Mouse (Mus musculus): ENCODE results near the gene Lrrc49. TPM values are rescaled to one million over a fixed set of nuclear protein-coding genes. Genes with fewer than 3 reads are reported as not detected.

Lrrc49 gene
- 8.9 and 10.4 TPM in 2 replicates for polyA plus RNA-seq (2014; fragmentation: Nextera tagmentation; extraction: Ambion mirVana)

- ATAC-seq (ENCODE audit: insufficient number of reproducible peaks, insufficient read depth, low FRiP score, low read depth) = peak; percentile 89
- peak within 1 kb of the TSS; percentile 57 to 83 for H3K4me3 ChIP-seq (ENCODE audit: control insufficient read depth in 1 of 2, insufficient read depth in 1 of 2, low read depth in 1 of 2, low read length in 2 of 2)
Observed at GRCm38 (mm10) chr9:60687891-60688324, at the start of gene Lrrc49. Gene Lrrc49, minus strand, starts transcription at chr9:60688158.

GRCm38 (mm10) chr9:60734321-60734720 lies 46.4 kb upstream of the Lrrc49 start:
- Histone ChIP-seq H3K4me3 (ENCODE audit: control insufficient read depth in 1 of 2, insufficient read depth in 1 of 2, low read depth in 1 of 2, low read length in 2 of 2) (no peak overlapping the region), H3K4me1 (ENCODE audit: control insufficient read depth in 2 of 2, insufficient read depth in 2 of 2, low read length in 2 of 2) (no peaks in the 10 kb centered on the region), H3K4me2 (ENCODE audit: low read length) (no peak overlapping the region), H3K36me3 (ENCODE audit: control insufficient read depth, insufficient read depth, low read length) (no peaks in the 10 kb centered on the region), H3K27ac (replicated peaks in 1 of 2; ENCODE audit: control insufficient read depth in 1 of 2, insufficient read depth in 1 of 2, low read depth in 2 of 2, low read length in 2 of 2) (no peak overlapping the region), H3K9me3 (ENCODE audit: control insufficient read depth, low read length) (no peaks in the 10 kb centered on the region; the same call in 1 of the 2 replicates), H3K9ac (ENCODE audit: low read length) (no peak overlapping the region), H3K27me3 (ENCODE audit: control insufficient read depth, insufficient read depth, low read length) (no peaks in the 10 kb centered on the region)
- WGBS = 89% methylated on average over 2 of the region's 2 CpGs
- no peak for ATAC-seq (ENCODE audit: insufficient number of reproducible peaks, insufficient read depth, low FRiP score, low read depth)

More at GRCm38 (mm10) chr9:60687891-60688324, at the start of gene Lrrc49:
- peak within 1 kb of the TSS; percentile 68 to 71 for H3K27ac ChIP-seq (replicated peaks in 1 of 2; ENCODE audit: control insufficient read depth in 1 of 2, insufficient read depth in 1 of 2, low read depth in 2 of 2, low read length in 2 of 2)
- peaks cover 2 to 3% of the 10 kb centered on the region in 2 experiments; a peak in 2 of 4 replicates for H3K4me1 ChIP-seq (ENCODE audit: control insufficient read depth in 2 of 2, insufficient read depth in 2 of 2, low read length in 2 of 2)
- H3K27me3 ChIP-seq (ENCODE audit: control insufficient read depth, insufficient read depth, low read length) = no peaks in the 10 kb centered on the region
- H3K36me3 ChIP-seq (ENCODE audit: control insufficient read depth, insufficient read depth, low read length) = peaks cover 9% of the 10 kb centered on the region; the same call in 1 of the 2 replicates
- peak within 1 kb of the TSS; percentile 66 for H3K9ac ChIP-seq (ENCODE audit: low read length)
- no peaks in the 10 kb centered on the region for H3K9me3 ChIP-seq (ENCODE audit: control insufficient read depth, low read length)
- under 1% methylated on average over 21 of the region's 21 CpGs for WGBS
- peak within 1 kb of the TSS; percentile 74 for H3K4me2 ChIP-seq (ENCODE audit: low read length)

- H3K27me3 ChIP-seq (ENCODE audit: control insufficient read depth, insufficient read depth, low read length) = 0 out of 2 replicates have a peak, but pooled peaks cover 3% of the 10 kb centered on the region
- no peaks in the 10 kb centered on the region for H3K36me3 ChIP-seq (ENCODE audit: control insufficient read depth, insufficient read depth, low read length)
- no peak overlapping the region for H3K4me2 ChIP-seq (ENCODE audit: low read length)
- H3K4me1 ChIP-seq (ENCODE audit: control insufficient read depth in 2 of 2, insufficient read depth in 2 of 2, low read length in 2 of 2) = no peaks in the 10 kb centered on the region
- no peak overlapping the region for H3K4me3 ChIP-seq (ENCODE audit: control insufficient read depth in 1 of 2, insufficient read depth in 1 of 2, low read depth in 1 of 2, low read length in 2 of 2)
- WGBS = 84% methylated on average over 7 of the region's 7 CpGs
- ATAC-seq (ENCODE audit: insufficient number of reproducible peaks, insufficient read depth, low FRiP score, low read depth) = no peak
- H3K9me3 ChIP-seq (ENCODE audit: control insufficient read depth, low read length) = 0 out of 2 replicates have a peak, but pooled peaks cover 2% of the 10 kb centered on the region
- H3K9ac ChIP-seq (ENCODE audit: low read length) = no peak overlapping the region
- no peak overlapping the region for H3K27ac ChIP-seq (replicated peaks in 1 of 2; ENCODE audit: control insufficient read depth in 1 of 2, insufficient read depth in 1 of 2, low read depth in 2 of 2, low read length in 2 of 2)
Observed at GRCm38 (mm10) chr9:60724968-60725367, 37.0 kb upstream of the Lrrc49 start.

- 78% methylated on average over 3 of the region's 3 CpGs for WGBS
- no peaks in the 10 kb centered on the region for H3K4me1 ChIP-seq (ENCODE audit: control insufficient read depth in 2 of 2, insufficient read depth in 2 of 2, low read length in 2 of 2)
- H3K4me3 ChIP-seq (ENCODE audit: control insufficient read depth in 1 of 2, insufficient read depth in 1 of 2, low read depth in 1 of 2, low read length in 2 of 2) = no peak overlapping the region
- no peak overlapping the region for H3K4me2 ChIP-seq (ENCODE audit: low read length)
- H3K36me3 ChIP-seq (ENCODE audit: control insufficient read depth, insufficient read depth, low read length) = no peaks in the 10 kb centered on the region
- 0 out of 2 replicates have a peak, but pooled peaks cover 3% of the 10 kb centered on the region for H3K27me3 ChIP-seq (ENCODE audit: control insufficient read depth, insufficient read depth, low read length)
- no peak overlapping the region for H3K9ac ChIP-seq (ENCODE audit: low read length)
- H3K9me3 ChIP-seq (ENCODE audit: control insufficient read depth, low read length) = no peaks in the 10 kb centered on the region
- ATAC-seq (ENCODE audit: insufficient number of reproducible peaks, insufficient read depth, low FRiP score, low read depth) = no peak
- H3K27ac ChIP-seq (replicated peaks in 1 of 2; ENCODE audit: control insufficient read depth in 1 of 2, insufficient read depth in 1 of 2, low read depth in 2 of 2, low read length in 2 of 2) = no peak overlapping the region
Observed at GRCm38 (mm10) chr9:60719687-60720086, 31.7 kb upstream of the Lrrc49 start.

- no peak overlapping the region for H3K27ac ChIP-seq (replicated peaks in 1 of 2; ENCODE audit: control insufficient read depth in 1 of 2, insufficient read depth in 1 of 2, low read depth in 2 of 2, low read length in 2 of 2)
- no peaks in the 10 kb centered on the region for H3K36me3 ChIP-seq (ENCODE audit: control insufficient read depth, insufficient read depth, low read length)
- no peak overlapping the region for H3K4me2 ChIP-seq (ENCODE audit: low read length)
- no peak for ATAC-seq (ENCODE audit: insufficient number of reproducible peaks, insufficient read depth, low FRiP score, low read depth)
- no peaks in the 10 kb centered on the region for H3K9me3 ChIP-seq (ENCODE audit: control insufficient read depth, low read length)
- H3K9ac ChIP-seq (ENCODE audit: low read length) = no peak overlapping the region
- no peaks in the 10 kb centered on the region for H3K4me1 ChIP-seq (ENCODE audit: control insufficient read depth in 2 of 2, insufficient read depth in 2 of 2, low read length in 2 of 2)
- H3K4me3 ChIP-seq (ENCODE audit: control insufficient read depth in 1 of 2, insufficient read depth in 1 of 2, low read depth in 1 of 2, low read length in 2 of 2) = no peak overlapping the region
- H3K27me3 ChIP-seq (ENCODE audit: control insufficient read depth, insufficient read depth, low read length) = peaks cover 7% of the 10 kb centered on the region; the same call in 1 of the 2 replicates
- 58% methylated on average over 3 of the region's 3 CpGs for WGBS
Observed at GRCm38 (mm10) chr9:60718284-60718683, 30.3 kb upstream of the Lrrc49 start.

GRCm38 (mm10) chr9:60715828-60716227 lies 27.9 kb upstream of the Lrrc49 start:
- no peak for ATAC-seq (ENCODE audit: insufficient number of reproducible peaks, insufficient read depth, low FRiP score, low read depth)
- 56% methylated on average over 5 of the region's 5 CpGs for WGBS
- Histone ChIP-seq H3K27ac (replicated peaks in 1 of 2; ENCODE audit: control insufficient read depth in 1 of 2, insufficient read depth in 1 of 2, low read depth in 2 of 2, low read length in 2 of 2) (no peak overlapping the region), H3K4me1 (ENCODE audit: control insufficient read depth in 2 of 2, insufficient read depth in 2 of 2, low read length in 2 of 2) (peaks cover 0 to 3% of the 10 kb centered on the region in 2 experiments; a peak in 1 of 4 replicates), H3K9me3 (ENCODE audit: control insufficient read depth, low read length) (no peaks in the 10 kb centered on the region), H3K4me2 (ENCODE audit: low read length) (no peak overlapping the region), H3K9ac (ENCODE audit: low read length) (no peak overlapping the region), H3K36me3 (ENCODE audit: control insufficient read depth, insufficient read depth, low read length) (no peaks in the 10 kb centered on the region), H3K4me3 (ENCODE audit: control insufficient read depth in 1 of 2, insufficient read depth in 1 of 2, low read depth in 1 of 2, low read length in 2 of 2) (no peak overlapping the region), H3K27me3 (ENCODE audit: control insufficient read depth, insufficient read depth, low read length) (peaks cover 8% of the 10 kb centered on the region)

- Histone ChIP-seq H3K4me1 (ENCODE audit: control insufficient read depth in 2 of 2, insufficient read depth in 2 of 2, low read length in 2 of 2) (peaks cover 0 to 3% of the 10 kb centered on the region in 2 experiments; a peak in 1 of 4 replicates), H3K4me2 (ENCODE audit: low read length) (no peak overlapping the region), H3K36me3 (ENCODE audit: control insufficient read depth, insufficient read depth, low read length) (no peaks in the 10 kb centered on the region), H3K9ac (ENCODE audit: low read length) (no peak overlapping the region), H3K9me3 (ENCODE audit: control insufficient read depth, low read length) (no peaks in the 10 kb centered on the region), H3K27me3 (ENCODE audit: control insufficient read depth, insufficient read depth, low read length) (peaks cover 8% of the 10 kb centered on the region), H3K4me3 (ENCODE audit: control insufficient read depth in 1 of 2, insufficient read depth in 1 of 2, low read depth in 1 of 2, low read length in 2 of 2) (no peak overlapping the region), H3K27ac (replicated peaks in 1 of 2; ENCODE audit: control insufficient read depth in 1 of 2, insufficient read depth in 1 of 2, low read depth in 2 of 2, low read length in 2 of 2) (no peak overlapping the region)
- ATAC-seq (ENCODE audit: insufficient number of reproducible peaks, insufficient read depth, low FRiP score, low read depth) = no peak
- 82% methylated on average over 4 of the region's 4 CpGs for WGBS
Observed at GRCm38 (mm10) chr9:60715271-60715670, 27.3 kb upstream of the Lrrc49 start.

- Histone ChIP-seq H3K36me3 (ENCODE audit: control insufficient read depth, insufficient read depth, low read length) (no peaks in the 10 kb centered on the region), H3K4me1 (ENCODE audit: control insufficient read depth in 2 of 2, insufficient read depth in 2 of 2, low read length in 2 of 2) (peaks cover 0 to 3% of the 10 kb centered on the region in 2 experiments; a peak in 1 of 4 replicates), H3K4me2 (ENCODE audit: low read length) (0 out of 2 replicates have a peak overlapping the region, but pooled peaks have one; percentile 97), H3K9me3 (ENCODE audit: control insufficient read depth, low read length) (no peaks in the 10 kb centered on the region), H3K9ac (ENCODE audit: low read length) (no peak overlapping the region), H3K4me3 (ENCODE audit: control insufficient read depth in 1 of 2, insufficient read depth in 1 of 2, low read depth in 1 of 2, low read length in 2 of 2) (no peak overlapping the region), H3K27ac (replicated peaks in 1 of 2; ENCODE audit: control insufficient read depth in 1 of 2, insufficient read depth in 1 of 2, low read depth in 2 of 2, low read length in 2 of 2) (no peak overlapping the region), H3K27me3 (ENCODE audit: control insufficient read depth, insufficient read depth, low read length) (peaks cover 8% of the 10 kb centered on the region)
- ATAC-seq (ENCODE audit: insufficient number of reproducible peaks, insufficient read depth, low FRiP score, low read depth) = no peak
- whole genome bisulfite sequencing = 62% methylated on average over 6 of the region's 6 CpGs
Observed at GRCm38 (mm10) chr9:60714191-60714590, 26.2 kb upstream of the Lrrc49 start.
